Mouse (Mus musculus): ENCODE data around the gene Gm39653.
"Not testable (repeated sequence)": the region's sequence is repeated elsewhere in the genome, so short reads cannot be mapped to it uniquely, and the experiment has no call there.

Gm39653 gene

GRCm38 (mm10) chr1:63615668-63616067 lies at the start of gene Gm39653:
TSS of gene Gm39653 (plus strand) at chr1:63615968.
- no peak for DNase-seq

GRCm38 (mm10) chr1:63566501-63566900 lies 49.3 kb upstream of the Gm39653 start:
- peak; percentile 75 to 82 for DNase-seq

- DNase-seq, result no peak
These were observed 48.7 kb upstream of the Gm39653 start for GRCm38 (mm10) chr1:63567031-63567430.

GRCm38 (mm10) chr1:63572229-63572628 lies 43.5 kb upstream of the Gm39653 start:
- peak; percentile 77 to 89 for DNase-seq

- DNase-seq, result no peak
These were observed 42.3 kb upstream of the Gm39653 start for GRCm38 (mm10) chr1:63573432-63573831.

- DNase-seq, result no peak
These were observed 41.7 kb upstream of the Gm39653 start for GRCm38 (mm10) chr1:63573864-63574611.

GRCm38 (mm10) chr1:63576803-63577202 lies 39.0 kb upstream of the Gm39653 start:
- no peak for DNase-seq

GRCm38 (mm10) chr1:63579153-63579552 lies 36.6 kb upstream of the Gm39653 start:
- DNase-seq, result no peak

GRCm38 (mm10) chr1:63586869-63587268 lies 28.9 kb upstream of the Gm39653 start:
- no peak for DNase-seq

GRCm38 (mm10) chr1:63603870-63604500 lies 11.8 kb upstream of the Gm39653 start:
- DNase-seq, result no peak

- no peak for DNase-seq
These were observed 6.2 kb upstream of the Gm39653 start for GRCm38 (mm10) chr1:63609613-63610012.

- DNase-seq, result no peak
These were observed 1.2 kb upstream of the Gm39653 start for GRCm38 (mm10) chr1:63614594-63614993.

GRCm38 (mm10) chr1:63628211-63628610 lies 12.4 kb downstream of the Gm39653 start:
- DNase-seq, result no peak

GRCm38 (mm10) chr1:63630390-63630789 lies 14.6 kb downstream of the Gm39653 start:
- DNase-seq, result not testable (repeated sequence)

- no peak for DNase-seq
These were observed 24.2 kb downstream of the Gm39653 start for GRCm38 (mm10) chr1:63639921-63640320.

GRCm38 (mm10) chr1:63658016-63658415 lies 42.2 kb downstream of the Gm39653 start:
- peak; percentile 63 to 80 for DNase-seq

- DNase-seq, result peak; percentile 22 to 55
These were observed 43.8 kb downstream of the Gm39653 start for GRCm38 (mm10) chr1:63659591-63659990.

- DNase-seq, result no peak
These were observed 50.3 kb downstream of the Gm39653 start for GRCm38 (mm10) chr1:63666089-63666488.

- DNase-seq, result no peak
These were observed 51.6 kb downstream of the Gm39653 start for GRCm38 (mm10) chr1:63667201-63667948.

- no peak for DNase-seq
These were observed 52.4 kb downstream of the Gm39653 start for GRCm38 (mm10) chr1:63667949-63668851.

GRCm38 (mm10) chr1:63668852-63669160 lies 53.0 kb downstream of the Gm39653 start:
- peak; percentile 9 to 24 for DNase-seq

Measured in cerebellum, postnatal 25 days (tissue).